Mouse (Mus musculus): ENCODE results near the gene Ahsg. TPM values are rescaled to one million over a fixed set of nuclear protein-coding genes. Genes with fewer than 3 reads are reported as not detected.
"Not testable (repeated sequence)": the region's sequence is repeated elsewhere in the genome, so short reads cannot be mapped to it uniquely, and the experiment has no call there.

Gene Ahsg
- polyA plus RNA-seq, 1 experiment = 0.14 TPM

DNA sequence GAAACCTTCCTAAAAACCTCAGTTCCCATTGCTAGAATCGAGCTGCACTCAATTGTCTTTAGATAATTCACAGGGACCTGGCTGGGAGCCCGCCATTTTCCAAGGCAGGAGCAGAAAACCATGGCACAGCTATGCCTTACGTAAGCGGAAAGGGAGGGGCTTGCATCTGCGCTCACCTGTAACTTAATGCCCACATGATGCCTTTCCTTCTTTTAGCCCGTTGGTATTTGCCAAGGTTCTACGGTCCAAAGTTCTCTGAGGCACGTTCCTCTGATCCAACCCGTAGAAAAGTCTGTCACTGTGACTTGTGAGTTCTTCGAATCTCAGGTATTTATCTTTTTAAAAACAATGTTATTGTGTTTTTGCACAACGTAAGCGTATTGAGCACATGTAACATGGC, 46.6 kb downstream of the Ahsg start:
- DNase-seq (ENCODE audit: extremely low spot score in 1 of 2, low spot score in 1 of 2) = no peak

DNA sequence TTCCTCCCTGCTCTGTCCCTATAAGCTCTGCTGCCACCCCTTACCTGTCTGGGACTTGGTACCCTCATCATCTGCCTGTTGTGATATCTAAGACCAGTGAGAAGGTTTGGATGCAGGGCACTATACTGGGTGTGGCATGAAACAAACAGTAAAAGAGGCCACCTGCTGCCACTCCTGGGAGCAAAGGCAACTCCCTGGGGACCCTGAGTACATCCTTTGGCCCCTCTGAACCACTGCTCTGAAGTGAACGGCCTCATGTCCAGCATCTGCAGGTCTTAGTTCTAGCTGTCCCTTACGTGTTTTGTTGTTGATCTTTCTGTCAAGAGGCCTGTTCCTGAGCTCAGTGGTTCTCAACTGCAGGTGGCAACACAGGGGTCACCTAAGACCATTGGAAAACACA, 47.5 kb downstream of the Ahsg start:
- DNase-seq (ENCODE audit: extremely low spot score in 1 of 2, low spot score in 1 of 2) = no peak

DNA sequence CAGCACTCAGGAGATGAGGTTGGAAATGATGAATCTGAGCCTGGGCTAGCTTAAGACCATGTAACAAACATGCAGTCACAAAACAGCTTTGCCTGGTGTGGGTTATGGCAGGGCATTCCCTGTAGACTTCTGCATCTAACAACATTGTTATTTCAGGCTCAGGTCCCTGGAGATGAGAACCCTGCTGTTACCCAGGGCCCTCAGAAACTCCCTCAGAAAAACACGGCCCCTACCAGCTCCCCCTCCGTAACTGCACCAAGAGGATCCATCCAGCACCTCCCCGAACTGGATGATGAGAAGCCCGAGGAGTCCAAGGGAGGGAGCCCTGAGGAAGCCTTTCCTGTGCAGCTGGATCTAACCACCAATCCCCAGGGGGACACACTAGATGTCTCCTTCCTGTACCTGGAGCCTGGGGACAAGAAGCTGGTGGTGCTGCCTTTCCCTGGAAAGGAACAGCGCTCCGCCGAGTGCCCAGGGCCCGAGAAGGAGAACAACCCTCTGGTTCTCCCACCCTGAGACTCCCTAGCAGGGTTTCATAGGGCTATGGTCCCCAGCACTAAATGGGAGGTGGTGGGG, 48.1 kb downstream of the Ahsg start:
- no peak for DNase-seq (ENCODE audit: extremely low spot score in 1 of 2, low spot score in 1 of 2)

DNA sequence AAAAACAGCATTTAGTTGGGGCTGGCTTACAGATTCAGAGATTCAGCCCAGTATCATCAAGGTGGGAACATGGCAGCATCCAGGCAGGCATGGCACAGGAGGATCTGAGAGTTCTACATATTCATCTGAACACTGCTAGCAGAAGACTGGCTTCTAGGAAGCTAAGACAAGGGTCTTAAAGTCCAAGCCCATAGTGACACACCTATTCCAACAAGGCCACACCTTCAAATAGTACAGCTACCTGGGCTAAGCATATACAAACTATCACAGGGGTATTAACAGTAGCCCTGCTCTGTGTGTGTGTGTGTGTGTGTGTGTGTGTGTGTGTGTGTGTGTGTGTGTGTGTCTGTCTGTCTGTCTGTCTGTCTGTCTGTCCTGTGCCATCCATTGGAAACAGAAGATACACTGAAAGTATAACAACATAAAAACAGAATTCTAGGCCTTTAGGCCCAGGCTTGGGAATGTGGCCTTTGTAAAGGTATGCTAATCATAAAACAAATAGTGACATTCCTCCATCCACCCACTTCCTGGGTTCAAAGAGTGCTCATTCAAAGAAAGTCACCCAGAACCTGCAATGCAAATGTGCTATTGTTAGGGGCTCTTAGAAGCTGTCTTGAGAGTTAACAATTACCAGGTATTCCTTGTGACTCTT, 50.9 kb downstream of the Ahsg start:
- DNase-seq (ENCODE audit: extremely low spot score in 1 of 2, low spot score in 1 of 2) = not testable (repeated sequence)

DNA sequence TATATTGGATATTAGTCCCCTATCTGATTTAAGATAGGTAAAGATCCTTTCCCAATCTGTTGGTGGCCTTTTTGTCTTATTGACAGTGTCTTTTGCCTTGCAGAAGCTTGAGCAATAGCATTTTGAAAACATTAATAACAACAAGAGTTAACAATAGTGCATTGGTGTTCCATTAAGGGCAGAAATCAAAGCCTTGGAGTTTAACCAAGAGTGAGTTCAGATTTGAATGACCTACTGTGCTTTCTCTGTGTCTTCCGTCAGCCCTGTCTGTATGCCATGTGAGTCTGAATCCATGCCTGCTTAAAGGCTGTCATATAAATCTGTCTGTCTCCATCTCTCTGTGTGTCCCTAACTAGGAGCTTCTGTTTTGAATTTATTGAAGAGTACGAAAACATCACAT, 56.3 kb downstream of the Ahsg start:
- no peak for DNase-seq (ENCODE audit: extremely low spot score in 1 of 2, low spot score in 1 of 2)

Other genes with a start within 250 kb of the Ahsg start
- 15.5 and 21.1 TPM in 2 replicates for gene Dgkg, start 234.1 kb upstream of the Ahsg start, polyA plus RNA-seq (2012; rRNA removed)
- 0.18 TPM in 1 of 2 replicates, not detected in the other for gene Crygs, start 79.7 kb upstream of the Ahsg start, polyA plus RNA-seq (2012; rRNA removed)
- 16.2 and 19.2 TPM in 2 replicates for gene Tbccd1, start 33.6 kb upstream of the Ahsg start, polyA plus RNA-seq (2012; rRNA removed)
- gene Dnajb11, start 33.4 kb upstream of the Ahsg start, polyA plus RNA-seq (2012; rRNA removed) = 42.9 and 43.0 TPM in 2 replicates
- gene Fetub, start 27.1 kb downstream of the Ahsg start, polyA plus RNA-seq (2012; rRNA removed) = 0.26 and 1.5 TPM in 2 replicates
- not detected in 2 replicates for gene Hrg, start 59.8 kb downstream of the Ahsg start, polyA plus RNA-seq (2012; rRNA removed)
- 0.17 TPM in 1 of 2 replicates, not detected in the other for gene Kng2, start 138.2 kb downstream of the Ahsg start, polyA plus RNA-seq (2012; rRNA removed)
- 0.32 TPM in 1 of 2 replicates, not detected in the other for gene Kng1, start 166.6 kb downstream of the Ahsg start, polyA plus RNA-seq (2012; rRNA removed)
- 687 and 787 TPM in 2 replicates for gene Eif4a2, start 216.2 kb downstream of the Ahsg start, polyA plus RNA-seq (2012; rRNA removed)
- 2.7 TPM in 2 replicates for gene Rfc4, start 236.5 kb downstream of the Ahsg start, polyA plus RNA-seq (2012; rRNA removed)

Measured in frontal cortex, adult 2 months (tissue).